Mouse (Mus musculus) lung, postnatal 0 days (tissue): ENCODE measurements around the gene Ago3.

ENCODE experiments used
- CTCF ChIP-seq: IDR thresholded peaks from 2 replicates; pipeline ENCODE4 v1.5.1; 2016; ENCODE audit warnings: antibody characterized with exemption, mild to moderate bottlenecking
- EP300 ChIP-seq: IDR thresholded peaks from 2 replicates; pipeline ENCODE4 v1.6.1; 2016; ENCODE audit warnings: antibody characterized with exemption, mild to moderate bottlenecking, control low read depth

DNA sequence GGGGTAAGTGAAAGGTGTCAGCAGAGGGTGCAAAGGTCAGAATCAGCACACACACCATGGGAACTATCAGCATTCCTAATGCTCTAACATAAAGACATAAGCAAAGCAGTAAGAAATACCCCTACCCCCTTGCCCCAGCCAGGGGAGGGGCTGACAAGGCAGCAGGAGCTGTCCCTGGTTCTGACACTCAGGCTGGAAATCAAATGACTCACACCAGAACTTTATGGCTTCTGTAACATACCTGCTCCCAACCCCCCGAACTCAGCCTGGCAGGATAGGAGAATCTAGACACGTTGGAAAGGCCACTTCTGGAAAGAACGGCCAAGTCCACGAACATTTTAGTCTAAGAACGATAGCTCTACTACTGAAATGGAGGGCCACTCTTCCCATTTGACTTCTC is 43.7 kb upstream of the Ago3 start:
- TF ChIP-seq CTCF, result no peak
- no peak for TF ChIP-seq EP300
